Mouse (Mus musculus) hindbrain, embryonic 16.5 days (tissue): ENCODE measurements around the gene Pgam2. TPM values are rescaled to one million over a fixed set of nuclear protein-coding genes. Genes with fewer than 3 reads are reported as not detected.

Source experiments
- ATAC-seq: fragments of 200-750 bp; cut with Nextera tagmentation; 2 replicates; pipeline ENCODE4 v1.8.0; 2017; ENCODE audit warnings: moderate TSS enrichment, moderate library complexity
- H3K27ac ChIP-seq: fragments of 300-500 bp; sonication (generic); 2 replicates; pipeline ENCODE4 v1.5.1; 2014; ENCODE audit warnings: low read depth, mild to moderate bottlenecking, control low read depth, low read length, moderate library complexity
- H3K27me3 ChIP-seq: fragments of 300-500 bp; sonication (generic); replicated peaks from 2 replicates; pipeline ENCODE4 v1.6.1; 2014; ENCODE audit warnings: low read length; ENCODE audit not compliant: control insufficient read depth, insufficient read depth
- H3K36me3 ChIP-seq: fragments of 300-500 bp; sonication (generic); 2 replicates; pipeline ENCODE4 v1.6.1; 2014; ENCODE audit warnings: mild to moderate bottlenecking, low read length, moderate library complexity, mixed read lengths; ENCODE audit not compliant: control insufficient read depth, insufficient read depth
- H3K4me1 ChIP-seq: fragments of 300-500 bp; sonication (generic); 2 replicates; pipeline ENCODE4 v1.6.1; 2014; ENCODE audit warnings: low read depth, low read length; ENCODE audit not compliant: control insufficient read depth, insufficient read depth
- H3K4me2 ChIP-seq: fragments of 300-500 bp; sonication (generic); 2 replicates; pipeline ENCODE4 v1.6.1; 2014; ENCODE audit warnings: mild to moderate bottlenecking, low read length, control low read depth, moderate library complexity
- H3K4me3 ChIP-seq: fragments of 300-500 bp; sonication (generic); 2 replicates; pipeline ENCODE4 v1.5.1; 2014; ENCODE audit warnings: mild to moderate bottlenecking, low read length, control low read depth, moderate library complexity
- H3K9ac ChIP-seq: fragments of 300-500 bp; sonication (generic); 2 replicates; pipeline ENCODE4 v1.6.1; 2014; ENCODE audit warnings: low read depth, mild to moderate bottlenecking, control low read depth, low read length, moderate library complexity
- H3K9me3 ChIP-seq: fragments of 300-500 bp; sonication (generic); 2 replicates; pipeline ENCODE4 v1.6.1; 2014; ENCODE audit warnings: mild to moderate bottlenecking, low read length, moderate library complexity; ENCODE audit not compliant: control insufficient read depth
- WGBS: fragments of 180-500 bp; shearing (Covaris S2); extraction: QIAGEN DNeasy Blood & Tissue Kit; methylation state at CpG from one replicate; pipeline ENCODE4 v1.1.7; 2014; 5-methylcytosine and 5-hydroxymethylcytosine counted together
- polyA plus RNA-seq: library from polyadenylated mRNA; unstranded; fragments of >200 nt; fragmentation: Nextera tagmentation; extraction: Ambion mirVana; gene quantifications from 2 replicates; pipeline ENCODE4 v1.2.1, GENCODE M21; 2015

Pgam2 gene
- polyA plus RNA-seq, 1 experiment from 2014 or later: 3.3 TPM

- 79% methylated on average over 7 of the region's 7 CpGs for WGBS
- Histone ChIP-seq H3K4me3 (no peak overlapping the region), H3K4me1 (peaks cover 4% of the 10 kb centered on the region; the same call in 1 of the 2 replicates), H3K9ac (no peak overlapping the region), H3K36me3 (no peaks in the 10 kb centered on the region), H3K27ac (no peak overlapping the region), H3K27me3 (no peaks in the 10 kb centered on the region), H3K4me2 (no peak overlapping the region), H3K9me3 (0 out of 2 replicates have a peak, but pooled peaks cover 2% of the 10 kb centered on the region)
- ATAC-seq: no peak
Observed at GRCm38 (mm10) chr11:5840346-5840745, 36.8 kb upstream of the Pgam2 start.

DNA sequence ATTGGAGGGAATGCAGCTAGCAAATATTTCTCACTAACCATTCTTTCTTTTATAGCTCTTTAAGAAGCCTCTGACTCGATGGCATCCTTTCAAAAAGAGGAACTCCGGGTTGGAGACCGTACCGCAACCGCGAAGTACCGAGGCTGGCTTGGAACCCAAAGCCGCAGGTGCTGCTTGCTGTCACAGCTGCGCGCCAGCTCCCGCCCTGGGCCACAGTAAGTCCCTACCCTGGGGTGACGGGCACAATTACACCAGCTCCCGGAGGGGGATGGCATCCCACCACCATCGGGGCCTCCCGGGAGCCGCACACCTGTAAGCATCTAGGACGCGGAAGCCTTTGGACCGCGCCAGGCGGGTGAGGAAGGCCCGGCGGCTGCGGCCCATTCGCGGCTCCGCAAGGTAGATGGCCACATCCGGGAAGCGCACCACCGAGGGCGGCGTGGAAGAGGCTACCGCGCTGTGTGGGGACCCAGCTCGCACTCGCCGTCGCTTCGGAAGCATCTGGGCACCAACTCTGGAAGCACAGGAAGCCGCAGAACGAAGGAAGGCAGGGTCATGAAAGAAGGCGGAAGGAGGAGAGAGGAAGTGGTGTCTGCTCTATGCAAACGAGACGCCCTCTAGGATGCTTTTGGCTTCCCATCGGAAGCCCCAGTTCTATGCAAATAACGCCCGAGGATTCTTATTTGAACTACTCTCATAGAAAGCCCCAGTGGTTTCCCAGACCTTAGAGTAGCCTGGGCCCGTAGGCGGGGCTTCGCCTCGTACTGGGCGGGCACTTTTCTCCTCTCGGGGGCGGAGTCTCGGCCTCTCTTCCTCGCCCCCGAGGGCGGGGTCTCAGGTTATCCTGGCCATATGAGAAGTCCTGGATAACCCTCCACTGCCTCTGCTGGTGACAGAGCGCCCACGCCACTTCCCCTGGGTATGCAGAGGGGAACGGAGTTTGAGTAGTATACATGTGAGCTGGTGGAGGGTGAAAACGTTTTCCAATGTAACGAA is 34.0 kb upstream of the Pgam2 start, which contains the start of gene Polm:
TSS of gene Polm (minus strand) at position 766 of the 996 bp plus-strand sequence.
- peak within 1 kb of the TSS; percentile 89 for H3K4me2 ChIP-seq
- no peaks in the 10 kb centered on the region for H3K27me3 ChIP-seq
- H3K36me3 ChIP-seq: peaks cover 2% of the 10 kb centered on the region; the same call in 1 of the 2 replicates
- peak within 1 kb of the TSS; percentile 78 for H3K9ac ChIP-seq
- under 1% methylated on average over 63 of the region's 63 CpGs for WGBS
- H3K4me3 ChIP-seq: peak within 1 kb of the TSS; percentile 55
- peak; percentile 97 for ATAC-seq
- peak within 1 kb of the TSS; percentile 41 for H3K27ac ChIP-seq
- H3K9me3 ChIP-seq: no peaks in the 10 kb centered on the region
- peaks cover 4% of the 10 kb centered on the region; the same call in 1 of the 2 replicates for H3K4me1 ChIP-seq

DNA sequence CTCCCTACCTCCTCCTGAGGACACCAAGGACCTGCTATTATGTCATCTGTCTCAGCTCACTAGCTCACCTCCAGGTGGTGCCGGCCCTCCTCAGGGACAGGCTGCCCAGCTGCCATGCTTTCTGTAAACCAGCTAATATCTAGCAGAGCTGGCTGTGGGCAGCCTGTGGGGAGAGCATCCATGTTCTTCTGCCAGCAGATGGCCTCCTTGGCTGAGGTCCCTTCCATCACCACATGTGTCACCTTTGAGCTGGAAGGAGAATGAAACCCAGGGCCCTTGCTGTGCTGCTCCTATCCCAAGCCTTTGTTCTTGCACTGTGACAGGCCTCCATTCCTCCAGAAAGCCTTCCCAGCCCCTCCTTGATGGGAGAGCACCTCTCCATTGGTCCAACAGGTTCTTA is 32.6 kb upstream of the Pgam2 start:
- Histone ChIP-seq H3K27ac (no peak overlapping the region; the same call in 1 of the 2 replicates), H3K27me3 (no peaks in the 10 kb centered on the region), H3K4me2 (no peak overlapping the region), H3K36me3 (peaks cover 8% of the 10 kb centered on the region), H3K4me3 (no peak overlapping the region), H3K4me1 (peaks cover 4% of the 10 kb centered on the region; the same call in 1 of the 2 replicates), H3K9ac (no peak overlapping the region), H3K9me3 (no peaks in the 10 kb centered on the region)
- ATAC-seq: peak; percentile 13; the same call in 1 of the 2 replicates
- WGBS: 50% methylated on average over 1 of the region's 1 CpGs

GRCm38 (mm10) chr11:5835057-5835456 is 31.5 kb upstream of the Pgam2 start:
- Histone ChIP-seq H3K4me1 (peaks cover 4% of the 10 kb centered on the region; the same call in 1 of the 2 replicates), H3K4me2 (no peak overlapping the region), H3K27ac (no peak overlapping the region), H3K9ac (no peak overlapping the region), H3K4me3 (no peak overlapping the region), H3K36me3 (peaks cover 9% of the 10 kb centered on the region), H3K27me3 (no peaks in the 10 kb centered on the region), H3K9me3 (no peaks in the 10 kb centered on the region)
- 91% methylated on average over 7 of the region's 7 CpGs for WGBS
- no peak for ATAC-seq

DNA sequence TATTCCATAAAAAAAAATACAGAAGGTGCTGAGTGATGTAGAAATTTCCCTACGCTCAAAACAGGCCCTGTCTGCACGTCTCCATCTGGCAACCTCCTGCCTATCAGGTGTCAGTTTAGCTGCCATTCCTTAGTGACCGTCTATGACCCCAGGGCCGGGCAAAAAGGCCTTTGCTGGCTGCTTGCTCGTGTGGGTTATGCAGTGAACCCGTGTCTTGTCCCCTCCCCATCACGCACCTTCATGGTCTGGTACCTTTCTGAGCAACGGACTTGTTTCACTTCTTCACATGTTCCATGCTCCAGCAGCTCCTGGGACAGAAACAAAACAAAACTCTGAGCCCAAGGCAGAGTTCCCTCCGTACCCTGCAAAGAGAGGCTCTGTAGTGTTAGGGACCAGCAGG is 31.0 kb upstream of the Pgam2 start:
- Histone ChIP-seq H3K9ac (no peak overlapping the region), H3K27me3 (no peaks in the 10 kb centered on the region), H3K27ac (no peak overlapping the region), H3K4me2 (no peak overlapping the region), H3K4me1 (peaks cover 4% of the 10 kb centered on the region; the same call in 1 of the 2 replicates), H3K4me3 (no peak overlapping the region), H3K36me3 (peaks cover 9% of the 10 kb centered on the region), H3K9me3 (no peaks in the 10 kb centered on the region)
- WGBS: 91% methylated on average over 9 of the region's 9 CpGs
- no peak for ATAC-seq

DNA sequence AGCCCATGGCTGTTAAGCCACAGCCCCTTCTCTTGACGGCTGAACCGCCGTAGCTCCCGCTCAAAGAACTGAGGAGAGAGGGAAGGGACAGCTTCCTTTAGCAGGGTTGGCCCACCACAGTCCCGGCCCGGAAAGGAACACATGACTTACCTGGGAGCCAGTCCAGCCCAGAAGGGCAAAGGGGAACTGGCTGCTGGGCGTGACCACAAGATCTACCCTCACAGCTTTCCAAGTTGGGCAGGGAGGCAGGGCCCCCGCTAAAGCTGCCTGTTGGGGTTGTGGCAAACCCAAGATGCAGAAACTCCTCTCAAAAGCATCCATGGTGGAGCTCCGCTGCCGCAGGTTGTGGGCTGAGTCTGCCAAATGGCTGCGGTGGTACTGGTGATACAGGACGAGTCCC is 25.8 kb upstream of the Pgam2 start:
- Histone ChIP-seq H3K9me3 (no peaks in the 10 kb centered on the region), H3K36me3 (peaks cover 13% of the 10 kb centered on the region), H3K27ac (no peak overlapping the region), H3K4me1 (no peaks in the 10 kb centered on the region), H3K4me3 (no peak overlapping the region), H3K9ac (no peak overlapping the region), H3K27me3 (no peaks in the 10 kb centered on the region), H3K4me2 (no peak overlapping the region)
- WGBS: 96% methylated on average over 12 of the region's 12 CpGs
- no peak for ATAC-seq

- H3K9ac ChIP-seq: no peak overlapping the region
- peaks cover 11% of the 10 kb centered on the region; the same call in 1 of the 2 replicates for H3K36me3 ChIP-seq
- H3K9me3 ChIP-seq: no peaks in the 10 kb centered on the region
- 92% methylated on average over 11 of the region's 11 CpGs for WGBS
- no peak overlapping the region for H3K27ac ChIP-seq
- no peaks in the 10 kb centered on the region for H3K27me3 ChIP-seq
- ATAC-seq: no peak
- no peak overlapping the region for H3K4me3 ChIP-seq
- no peaks in the 10 kb centered on the region for H3K4me1 ChIP-seq
- H3K4me2 ChIP-seq: no peak overlapping the region
Observed at GRCm38 (mm10) chr11:5828509-5829191, 25.1 kb upstream of the Pgam2 start.

GRCm38 (mm10) chr11:5827931-5828330 is 24.4 kb upstream of the Pgam2 start:
- no peak overlapping the region for H3K27ac ChIP-seq
- H3K36me3 ChIP-seq: peaks cover 11% of the 10 kb centered on the region; the same call in 1 of the 2 replicates
- H3K9me3 ChIP-seq: no peaks in the 10 kb centered on the region
- no peak overlapping the region for H3K9ac ChIP-seq
- no peak for ATAC-seq
- no peak overlapping the region for H3K4me2 ChIP-seq
- WGBS: 93% methylated on average over 5 of the region's 5 CpGs
- no peaks in the 10 kb centered on the region for H3K27me3 ChIP-seq
- H3K4me1 ChIP-seq: no peaks in the 10 kb centered on the region
- no peak overlapping the region for H3K4me3 ChIP-seq

DNA sequence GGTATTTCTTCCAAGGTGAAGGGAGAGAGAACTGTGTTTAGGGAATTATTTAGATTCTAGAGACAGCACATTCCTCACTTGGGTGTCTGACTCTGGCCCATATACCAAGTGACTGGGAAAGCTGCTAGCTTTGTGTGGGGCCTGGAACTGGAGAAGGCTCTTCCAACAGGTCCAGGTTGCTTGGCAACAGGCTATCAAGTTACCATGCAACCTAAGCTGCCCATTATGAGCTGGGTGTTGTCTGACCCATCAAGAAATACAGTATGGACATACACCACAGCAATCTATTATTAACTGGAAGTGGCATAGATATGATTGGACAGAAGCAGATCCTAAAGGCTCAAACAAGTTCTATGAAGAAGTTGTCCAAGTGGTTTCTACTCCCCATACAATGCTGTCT is 21.9 kb upstream of the Pgam2 start:
- H3K27ac ChIP-seq: no peak overlapping the region
- H3K9me3 ChIP-seq: no peaks in the 10 kb centered on the region
- no peaks in the 10 kb centered on the region for H3K27me3 ChIP-seq
- H3K36me3 ChIP-seq: 0 out of 2 replicates have a peak, but pooled peaks cover 4% of the 10 kb centered on the region
- H3K4me2 ChIP-seq: no peak overlapping the region
- no peaks in the 10 kb centered on the region for H3K4me1 ChIP-seq
- no peak overlapping the region for H3K4me3 ChIP-seq
- no peak overlapping the region for H3K9ac ChIP-seq
- no peak for ATAC-seq
